Mouse (Mus musculus) stomach, postnatal 0 days (tissue): ENCODE results near the gene Gnaz. TPM values are rescaled to one million over a fixed set of nuclear protein-coding genes. Genes with fewer than 3 reads are reported as not detected.

Experiments
- ATAC-seq: fragments of 200-750 bp; cut with Nextera tagmentation; 2 replicates; pipeline ENCODE4 v1.8.0; 2017; ENCODE audit not compliant: low FRiP score, low TSS enrichment
- DNase-seq: peaks from one replicate; pipeline ENCODE4 v3.0.0-alpha.2; 2016; ENCODE audit warnings: low spot score
- H3K27ac ChIP-seq: fragments of 300-500 bp; sonication (generic); replicated peaks from 2 replicates; pipeline ENCODE4 v1.5.1; 2014; ENCODE audit warnings: mild to moderate bottlenecking, control low read depth
- H3K27me3 ChIP-seq: fragments of 300-500 bp; sonication (generic); 2 replicates; pipeline ENCODE4 v1.6.1; 2014; ENCODE audit warnings: low read length; ENCODE audit not compliant: control insufficient read depth, insufficient read depth
- H3K36me3 ChIP-seq: fragments of 300-500 bp; sonication (generic); 2 replicates; pipeline ENCODE4 v1.6.1; 2014; ENCODE audit warnings: low read length, mixed read lengths; ENCODE audit not compliant: control insufficient read depth, insufficient read depth
- H3K4me1 ChIP-seq: fragments of 300-500 bp; sonication (generic); replicated peaks from 2 replicates; pipeline ENCODE4 v1.6.1; 2014; ENCODE audit warnings: antibody characterized with exemption; ENCODE audit not compliant: control insufficient read depth, insufficient read depth
- H3K4me2 ChIP-seq: fragments of 300-500 bp; sonication (generic); replicated peaks from 2 replicates; pipeline ENCODE4 v1.6.1; 2014; ENCODE audit warnings: low read depth, mild to moderate bottlenecking, control low read depth, moderate library complexity
- H3K4me3 ChIP-seq: fragments of 300-500 bp; sonication (generic); 2 replicates; pipeline ENCODE4 v1.5.1; 2014; ENCODE audit warnings: low read depth, low read length, control low read depth
- H3K9ac ChIP-seq: fragments of 300-500 bp; sonication (generic); 2 replicates; pipeline ENCODE4 v1.6.1; 2014; ENCODE audit warnings: mild to moderate bottlenecking, low read length, control low read depth, mixed read lengths
- H3K9me3 ChIP-seq: fragments of 300-500 bp; sonication (generic); 2 replicates; pipeline ENCODE4 v1.6.1; 2016; ENCODE audit warnings: low read length; ENCODE audit not compliant: control insufficient read depth
- CTCF ChIP-seq: IDR thresholded peaks from 2 replicates; pipeline ENCODE4 v1.5.1; 2016; ENCODE audit warnings: antibody characterized with exemption, low read depth, mild to moderate bottlenecking, moderate library complexity
- EP300 ChIP-seq: optimal IDR thresholded peaks from 2 replicates; pipeline ENCODE3; 2016; ENCODE audit warnings: antibody characterized with exemption
- WGBS: fragments of 180-500 bp; shearing (Covaris S2); extraction: QIAGEN DNeasy Blood & Tissue Kit; methylation state at CpG from one replicate; pipeline ENCODE4 v1.1.7; 2014; 5-methylcytosine and 5-hydroxymethylcytosine counted together
- polyA plus RNA-seq: library from polyadenylated mRNA; unstranded; fragments of >200 nt; fragmentation: Nextera tagmentation; extraction: Ambion mirVana; gene quantifications from 2 replicates; pipeline ENCODE4 v1.2.1, GENCODE M21; 2015

Gnaz gene
- polyA plus RNA-seq, 1 experiment from 2014 or later, result 3.4 TPM

GRCm38 (mm10) chr10:74989814-74990213 lies 22.8 kb downstream of the Gnaz start:
- Histone ChIP-seq H3K9me3 (no peaks in the 10 kb centered on the region), H3K27ac (no peak overlapping the region), H3K9ac (no peak overlapping the region), H3K27me3 (no peaks in the 10 kb centered on the region), H3K4me1 (no peaks in the 10 kb centered on the region), H3K36me3 (no peaks in the 10 kb centered on the region), H3K4me3 (no peak overlapping the region), H3K4me2 (no peak overlapping the region)
- WGBS, result 73% methylated on average over 4 of the region's 4 CpGs
- DNase-seq (peak; percentile 24), ATAC-seq (no peak)
- TF ChIP-seq CTCF (peak; percentile 47), EP300 (no peak)

GRCm38 (mm10) chr10:74990584-74991322 lies 23.8 kb downstream of the Gnaz start:
- whole genome bisulfite sequencing, result 47% methylated on average over 25 of the region's 26 CpGs
- H3K4me2 ChIP-seq, result no peak overlapping the region
- ATAC-seq (peak; percentile 38), DNase-seq (peak; percentile 30)
- H3K4me1 ChIP-seq, result 0 out of 2 replicates have a peak, but pooled peaks cover 2% of the 10 kb centered on the region
- no peaks in the 10 kb centered on the region for H3K36me3 ChIP-seq
- 0 out of 2 replicates have a peak overlapping the region, but pooled peaks have one; percentile 8 for H3K9ac ChIP-seq
- no peak overlapping the region for H3K27ac ChIP-seq
- no peaks in the 10 kb centered on the region for H3K27me3 ChIP-seq
- no peak for TF ChIP-seq CTCF
- TF ChIP-seq EP300, result no peak
- H3K4me3 ChIP-seq, result no peak overlapping the region
- no peaks in the 10 kb centered on the region for H3K9me3 ChIP-seq

DNA sequence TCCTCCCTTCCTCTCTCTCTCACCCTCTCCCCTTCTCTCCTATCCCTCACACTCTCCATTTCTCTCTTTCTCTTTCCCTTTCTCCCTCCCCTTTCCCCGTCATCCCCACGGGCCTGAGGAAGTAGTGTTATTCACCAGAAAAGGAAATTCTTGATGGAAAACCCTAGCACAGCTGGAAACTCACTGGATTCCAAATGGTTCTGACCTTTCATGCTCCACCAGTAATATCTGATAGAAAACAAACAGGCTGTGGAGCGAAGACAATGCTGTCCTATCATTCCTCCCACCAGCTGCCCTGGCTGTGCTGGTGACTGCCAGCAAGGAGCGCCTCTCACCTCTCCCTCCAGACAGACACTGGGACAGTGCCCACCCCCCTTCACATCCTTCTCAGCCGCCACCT lies 27.9 kb downstream of the Gnaz start:
- DNase-seq, result no peak
- no peak for ATAC-seq
- WGBS, result 17% methylated on average over 5 of the region's 5 CpGs
- H3K4me3 ChIP-seq, result no peak overlapping the region
- no peak overlapping the region for H3K27ac ChIP-seq
- H3K4me1 ChIP-seq, result 0 out of 2 replicates have a peak, but pooled peaks cover 2% of the 10 kb centered on the region
- H3K36me3 ChIP-seq, result no peaks in the 10 kb centered on the region
- H3K27me3 ChIP-seq, result no peaks in the 10 kb centered on the region
- no peaks in the 10 kb centered on the region for H3K9me3 ChIP-seq
- peak overlapping the region; percentile 55 for H3K4me2 ChIP-seq
- TF ChIP-seq EP300 (no peak), CTCF (no peak)
- H3K9ac ChIP-seq, result no peak overlapping the region

GRCm38 (mm10) chr10:74995377-74995776 lies 28.4 kb downstream of the Gnaz start:
- no peaks in the 10 kb centered on the region for H3K9me3 ChIP-seq
- peak; percentile 16; the same call in 1 of the 2 replicates for ATAC-seq
- 6% methylated on average over 17 of the region's 17 CpGs for WGBS
- no peaks in the 10 kb centered on the region for H3K27me3 ChIP-seq
- peak; percentile 43 for DNase-seq
- no peaks in the 10 kb centered on the region for H3K36me3 ChIP-seq
- peak overlapping the region; percentile 13; the same call in 1 of the 2 replicates for H3K9ac ChIP-seq
- H3K4me3 ChIP-seq, result 0 out of 2 replicates have a peak overlapping the region, but pooled peaks have one; percentile 22
- H3K27ac ChIP-seq, result no peak overlapping the region
- TF ChIP-seq EP300 (no peak), CTCF (no peak)
- 0 out of 2 replicates have a peak, but pooled peaks cover 2% of the 10 kb centered on the region for H3K4me1 ChIP-seq
- H3K4me2 ChIP-seq, result peak overlapping the region; percentile 55

DNA sequence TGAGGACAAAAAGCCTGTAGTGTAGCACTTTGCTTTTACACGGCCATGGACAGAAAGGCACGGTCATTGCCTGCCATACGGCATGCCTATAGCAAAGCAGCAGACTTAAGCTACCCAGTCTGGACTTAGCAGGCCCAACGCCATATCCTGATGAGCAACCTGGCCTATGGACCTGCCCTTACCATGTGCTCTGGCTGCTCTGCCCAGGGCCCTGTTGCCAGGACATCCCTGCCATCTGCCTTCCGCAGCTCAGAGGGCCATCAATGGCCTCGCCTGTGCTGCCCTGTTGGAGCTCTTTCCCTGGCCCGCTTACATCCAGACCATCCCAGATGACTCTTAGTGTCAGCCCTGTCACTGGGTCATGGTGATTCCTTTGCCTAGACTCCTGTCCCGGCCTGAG lies 34.4 kb downstream of the Gnaz start:
- TF ChIP-seq EP300 (no peak), CTCF (no peak)
- Histone ChIP-seq H3K9ac (no peak overlapping the region), H3K9me3 (no peaks in the 10 kb centered on the region), H3K27ac (no peak overlapping the region), H3K36me3 (no peaks in the 10 kb centered on the region), H3K4me3 (no peak overlapping the region), H3K4me1 (no peaks in the 10 kb centered on the region), H3K27me3 (no peaks in the 10 kb centered on the region), H3K4me2 (no peak overlapping the region)
- DNase-seq, result no peak
- 90% methylated on average over 8 of the region's 8 CpGs for WGBS
- no peak for ATAC-seq

- no peaks in the 10 kb centered on the region for H3K36me3 ChIP-seq
- H3K9me3 ChIP-seq, result no peaks in the 10 kb centered on the region
- no peaks in the 10 kb centered on the region for H3K4me1 ChIP-seq
- TF ChIP-seq EP300, result no peak
- no peak for TF ChIP-seq CTCF
- peak; percentile 33 for DNase-seq
- no peak overlapping the region for H3K9ac ChIP-seq
- H3K27me3 ChIP-seq, result no peaks in the 10 kb centered on the region
- ATAC-seq, result peak; percentile 68
- no peak overlapping the region for H3K4me2 ChIP-seq
- WGBS, result 44% methylated on average over 3 of the region's 3 CpGs
- H3K27ac ChIP-seq, result no peak overlapping the region
- no peak overlapping the region for H3K4me3 ChIP-seq
Measured at GRCm38 (mm10) chr10:75004067-75004466, 37.1 kb downstream of the Gnaz start.
